Mouse (Mus musculus): ENCODE data around the gene Gzmf. TPM values are rescaled to one million over a fixed set of nuclear protein-coding genes. Genes with fewer than 3 reads are reported as not detected.

The Gzmf gene
- total RNA-seq, 2 experiments from 2014 or later: not detected

DNA sequence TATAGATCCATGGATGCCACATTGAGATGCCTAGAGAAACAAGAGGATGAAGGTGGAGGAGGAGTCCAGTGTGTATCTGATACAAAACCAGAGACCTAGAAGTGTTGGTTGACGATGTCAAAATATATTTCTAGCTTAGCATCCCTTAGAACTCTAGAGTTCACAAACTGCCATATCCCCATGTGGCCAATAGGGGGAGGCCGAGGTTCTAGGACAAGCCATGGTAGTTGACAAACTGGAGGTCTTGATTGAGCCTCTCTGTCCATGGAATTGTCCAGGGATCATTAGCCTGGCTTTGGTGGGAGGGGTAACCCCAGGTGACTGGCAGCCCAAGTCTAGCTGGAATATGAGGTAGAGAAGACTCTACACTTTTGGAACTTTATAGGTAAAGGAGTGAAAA lies 55.9 kb downstream of the Gzmf start:
- no peak overlapping the region for H3K4me3 ChIP-seq
- H3K27ac ChIP-seq: no peak overlapping the region
- DNase-seq: no peak
- intact Hi-C loops (cut with DNase I): no loop called here
- peak; percentile 21; the same call in 1 of the 2 replicates for TF ChIP-seq CTCF (IDR thresholded peaks at IDR 0.05)

Other genes with a start within 250 kb of the Gzmf start
- not detected for gene Mcpt1, start 193.4 kb downstream of the Gzmf start, total RNA-seq (2021)
- not detected for gene Mcpt9, start 180.9 kb downstream of the Gzmf start, total RNA-seq (2021)
- gene Mcpt2, start 169.4 kb downstream of the Gzmf start, total RNA-seq (2021): not detected
- 1 to 10 TPM; 2.1 to 4.0 TPM for gene Mcpt4, start 149.1 kb downstream of the Gzmf start, total RNA-seq (2021)
- not detected for gene Mcpt8, start 126.1 kb downstream of the Gzmf start, total RNA-seq (2021)
- gene Ctsg, start 108.8 kb downstream of the Gzmf start, total RNA-seq (2021): not detected
- gene Gzme, start 90.8 kb downstream of the Gzmf start, total RNA-seq (2021): not detected
- not detected for gene Gzmd, start 78.8 kb downstream of the Gzmf start, total RNA-seq (2021)
- gene Gzmg, start 51.8 kb downstream of the Gzmf start, total RNA-seq (2021): not detected
- not detected for gene Gzmn, start 36.8 kb downstream of the Gzmf start, total RNA-seq (2021)
- gene Gzmc, start 23.2 kb upstream of the Gzmf start, total RNA-seq (2021): not detected
- not detected for gene Gzmb, start 50.8 kb upstream of the Gzmf start, total RNA-seq (2021)
- gene Atp12a, start 153.7 kb upstream of the Gzmf start, total RNA-seq (2021): not detected
- gene Rnf17, start 191.2 kb upstream of the Gzmf start, total RNA-seq (2021): under 1 TPM in 1 of 2 experiments, not detected in 1; 0.20 TPM

All from gastrocnemius, adult 2 months (tissue).